Mouse (Mus musculus) fibroblast of lung, adult 2 months (primary cell): ENCODE measurements at regions not wholly inside any gene's neighbourhood (a gene's known extent, or its start where the extent isn't known, plus 50 kb on each side); places are given as distances from the start of the nearest gene placed in this dataset.

Source experiments
- DNase-seq: peaks from one replicate; pipeline ENCODE4 v3.0.0-alpha.2; 2011; ENCODE audit warnings: low read depth

- DNase-seq = no peak
These were observed 1195.4 kb downstream of the Defb40 start for GRCm38 (mm10) chr8:17782650-17783049.

GRCm38 (mm10) chr8:17781559-17782283 is 1196.3 kb downstream of the Defb40 start:
- DNase-seq = no peak

GRCm38 (mm10) chr8:17775411-17775810 is 1202.6 kb downstream of the Defb40 start:
- DNase-seq = no peak

GRCm38 (mm10) chr8:17773311-17773710 is 1204.7 kb downstream of the Defb40 start:
- no peak for DNase-seq

GRCm38 (mm10) chr8:17767441-17768007 is 1210.5 kb downstream of the Defb40 start:
- DNase-seq = no peak

GRCm38 (mm10) chr8:17724672-17725071 is 1253.4 kb downstream of the Defb40 start:
- DNase-seq = no peak

- no peak for DNase-seq
These were observed 1268.9 kb downstream of the Defb40 start for GRCm38 (mm10) chr8:17709162-17709561.

GRCm38 (mm10) chr8:17708409-17708808 is 1269.6 kb downstream of the Defb40 start:
- DNase-seq = no peak

- DNase-seq = no peak
These were observed 1273.8 kb downstream of the Defb40 start for GRCm38 (mm10) chr8:17704289-17704688.

GRCm38 (mm10) chr8:17700362-17700761 is 1277.7 kb downstream of the Defb40 start:
- DNase-seq = no peak

GRCm38 (mm10) chr8:17690074-17690848 is 1287.8 kb downstream of the Defb40 start:
- DNase-seq = no peak

- no peak for DNase-seq
These were observed 1288.4 kb downstream of the Defb40 start for GRCm38 (mm10) chr8:17689641-17690040.

GRCm38 (mm10) chr8:17687084-17687483 is 1291.0 kb downstream of the Defb40 start:
- no peak for DNase-seq

GRCm38 (mm10) chr8:17664371-17665141 is 1313.5 kb downstream of the Defb40 start:
- peak; percentile 66 for DNase-seq

- DNase-seq = no peak
These were observed 1318.2 kb downstream of the Defb40 start for GRCm38 (mm10) chr8:17659753-17660361.

GRCm38 (mm10) chr8:17653786-17654185 is 1324.3 kb downstream of the Defb40 start:
- DNase-seq = no peak

- DNase-seq = no peak
These were observed 1330.5 kb downstream of the Defb40 start for GRCm38 (mm10) chr8:17647559-17647958.

GRCm38 (mm10) chr8:17621109-17621508 is 1356.9 kb downstream of the Defb40 start:
- no peak for DNase-seq

- no peak for DNase-seq
These were observed 1359.2 kb downstream of the Defb40 start for GRCm38 (mm10) chr8:17618846-17619245.

GRCm38 (mm10) chr8:17618147-17618546 is 1359.9 kb downstream of the Defb40 start:
- peak; percentile 27 for DNase-seq

GRCm38 (mm10) chr8:17602861-17603260 is 1375.2 kb downstream of the Defb40 start:
- DNase-seq = no peak

- DNase-seq = no peak
These were observed 1379.3 kb downstream of the Defb40 start for GRCm38 (mm10) chr8:17598736-17599135.
